Mouse (Mus musculus): ENCODE measurements around the gene Cnr2. TPM values are rescaled to one million over a fixed set of nuclear protein-coding genes. Genes with fewer than 3 reads are reported as not detected.

Gene Cnr2
- total and polyA plus RNA-seq, 3 experiments: 6.8 to 10.2 TPM; not detected in 1

GRCm38 (mm10) chr4:135906633-135907032 is 11.4 kb downstream of the Cnr2 start:
- peaks cover 0 to 28% of the 10 kb centered on the region in 2 experiments; a peak in 2 of 4 replicates for H3K36me3 ChIP-seq (ENCODE audit: control insufficient read depth in 1 of 2, insufficient read depth in 2 of 2, low read length in 2 of 2)
- H3K9me3 ChIP-seq (replicated peaks; ENCODE audit: insufficient read depth, low read length): no peaks in the 10 kb centered on the region
- H3K4me1 ChIP-seq (ENCODE audit: control insufficient read depth in 1 of 2, insufficient read depth in 2 of 2, low read length in 2 of 2): peaks cover 26 to 27% of the 10 kb centered on the region in 2 experiments
- no peaks in the 10 kb centered on the region for H3K79me2 ChIP-seq (ENCODE audit: control insufficient read depth, insufficient read depth, low read length, poor library complexity)
- H3K4me3 ChIP-seq (ENCODE audit: control insufficient read depth in 1 of 2, insufficient read depth in 1 of 2, low read depth in 2 of 2, low read length in 2 of 2): 0 out of 4 replicates have a peak overlapping the region, but pooled peaks have one; percentile 2 to 9
- peak overlapping the region; percentile 24 for H3K9ac ChIP-seq (ENCODE audit: control insufficient read depth, low read depth, low read length, poor library complexity, severe bottlenecking)
- no peaks in the 10 kb centered on the region for H3K27me3 ChIP-seq (ENCODE audit: control insufficient read depth in 1 of 2, insufficient read depth in 2 of 2, low read length in 2 of 2)
- H3K27ac ChIP-seq (ENCODE audit: control insufficient read depth, low read depth, low read length): peak overlapping the region; percentile 76
- DNase-seq (ENCODE audit: low read depth, low spot score): peak; percentile 87
- TF ChIP-seq MAX (IDR thresholded peaks at IDR 0.05; ENCODE audit: low read length) (peak; percentile 18; the same call in 1 of the 2 replicates), ZNF384 (IDR thresholded peaks at IDR 0.05; ENCODE audit: low read depth, low read length) (no peak), CHD1 (IDR thresholded peaks at IDR 0.05; ENCODE audit: low read depth, low read length) (no peak), JUND (IDR thresholded peaks at IDR 0.05; ENCODE audit: low read depth, low read length) (no peak), TCF12 (IDR thresholded peaks at IDR 0.05; ENCODE audit: low read depth, low read length) (peak; percentile 90), ZMIZ1 (IDR thresholded peaks at IDR 0.05; ENCODE audit: low read depth, low read length) (no peak), USF1 (IDR thresholded peaks at IDR 0.05; ENCODE audit: low read depth, low read length) (no peak), HCFC1 (IDR thresholded peaks at IDR 0.05; ENCODE audit: low read depth, low read length) (no peak), TAL1 (IDR thresholded peaks at IDR 0.05; ENCODE audit: low read length) (peak; percentile 88), POLR2AphosphoS2 (IDR thresholded peaks at IDR 0.05; ENCODE audit: low read length) (no peak), GATA1 (IDR thresholded peaks at IDR 0.05; ENCODE audit: low read depth, low read length) (peak; percentile 94), SIN3A (IDR thresholded peaks at IDR 0.05; ENCODE audit: low read length) (peak; percentile 74), ZKSCAN1 (IDR thresholded peaks at IDR 0.05; ENCODE audit: low read depth, low read length) (no peak), NRF1 (IDR thresholded peaks at IDR 0.05; ENCODE audit: insufficient read depth, low read depth, low read length, poor library complexity, severe bottlenecking) (no peak), MXI1 (IDR thresholded peaks at IDR 0.05; ENCODE audit: low read depth, low read length) (peak; percentile 70), RCOR1 (IDR thresholded peaks at IDR 0.05; ENCODE audit: low read depth, low read length) (peak; percentile 59; the same call in 1 of the 2 replicates), ZC3H11A (IDR thresholded peaks at IDR 0.05; ENCODE audit: low read depth, low read length) (no peak), MYC (IDR thresholded peaks at IDR 0.05; ENCODE audit: low read depth, low read length) (no peak), MAFK (IDR thresholded peaks at IDR 0.05; ENCODE audit: borderline replicate concordance, low read depth, low read length) (no peak), MAZ (IDR thresholded peaks at IDR 0.05; ENCODE audit: low read depth, low read length) (no peak), BHLHE40 (IDR thresholded peaks at IDR 0.05; ENCODE audit: borderline replicate concordance, low read depth, low read length) (no peak), SMC3 (IDR thresholded peaks at IDR 0.05; ENCODE audit: low read depth, low read length) (no peak), MYB (IDR thresholded peaks at IDR 0.05; ENCODE audit: low read depth, low read length) (peak; percentile 79), CHD2 (IDR thresholded peaks at IDR 0.05; ENCODE audit: low read length) (no peak), E2F4 (IDR thresholded peaks at IDR 0.05; ENCODE audit: borderline replicate concordance, low read depth, low read length) (no peak), TBP (IDR thresholded peaks at IDR 0.05; ENCODE audit: low read depth, low read length) (peak; percentile 52; the same call in 1 of the 2 replicates), ELF1 (IDR thresholded peaks at IDR 0.05; ENCODE audit: low read depth, low read length) (no peak), GABPA (IDR thresholded peaks at IDR 0.05; ENCODE audit: low read depth, low read length) (no peak), CTCF (IDR thresholded peaks at IDR 0.05 in 2 of 3, conservative IDR thresholded peaks at IDR 0.05 in 1 of 3; ENCODE audit: control insufficient read depth in 1 of 3, insufficient read depth in 1 of 3, low read depth in 2 of 3, low read length in 3 of 3, poor library complexity in 1 of 3, severe bottlenecking in 1 of 3) (no peak), POLR2AphosphoS5 (IDR thresholded peaks at IDR 0.05; ENCODE audit: borderline replicate concordance, low read depth, low read length) (no peak), KAT2A (conservative IDR thresholded peaks at IDR 0.05; ENCODE audit: low read depth, low read length) (no peak), ETS1 (IDR thresholded peaks at IDR 0.05; ENCODE audit: low read depth, low read length) (peak; percentile 87), EP300 (IDR thresholded peaks at IDR 0.05; ENCODE audit: low read depth in 1 of 2, low read length in 2 of 2) (peak; percentile 89 to 90), NELFE (IDR thresholded peaks at IDR 0.05; ENCODE audit: low read depth, low read length) (no peak), POLR2A (IDR thresholded peaks at IDR 0.05; ENCODE audit: control insufficient read depth in 1 of 2, insufficient read depth in 1 of 2, low read depth in 1 of 2, low read length in 2 of 2, poor library complexity in 1 of 2) (no peak), USF2 (IDR thresholded peaks at IDR 0.05; ENCODE audit: borderline replicate concordance in 1 of 2, insufficient read depth in 1 of 2, low read depth in 1 of 2, low read length in 2 of 2) (no peak), MEF2A (IDR thresholded peaks at IDR 0.05; ENCODE audit: extremely low read depth, insufficient replicate concordance, low read depth, low read length, poor library complexity, severe bottlenecking) (no peak), UBTF (IDR thresholded peaks at IDR 0.05; ENCODE audit: borderline replicate concordance, insufficient read depth, low read depth, low read length) (no peak)
